Mouse (Mus musculus): ENCODE data around the gene Rapgef1. TPM values are rescaled to one million over a fixed set of nuclear protein-coding genes. Genes with fewer than 3 reads are reported as not detected.
"Not testable (repeated sequence)": the region's sequence is repeated elsewhere in the genome, so short reads cannot be mapped to it uniquely, and the experiment has no call there.

Gene Rapgef1
- total RNA-seq, 2 experiments from 2014 or later, result 99.0 to 104 TPM

GRCm38 (mm10) chr2:29622126-29623005, 2.8 kb downstream of the Rapgef1 start:
- no peak for DNase-seq (ENCODE audit: extremely low spot score in 1 of 2, low spot score in 1 of 2)

GRCm38 (mm10) chr2:29623247-29624090, 3.9 kb downstream of the Rapgef1 start:
- DNase-seq (ENCODE audit: extremely low spot score in 1 of 2, low spot score in 1 of 2), result no peak

DNA sequence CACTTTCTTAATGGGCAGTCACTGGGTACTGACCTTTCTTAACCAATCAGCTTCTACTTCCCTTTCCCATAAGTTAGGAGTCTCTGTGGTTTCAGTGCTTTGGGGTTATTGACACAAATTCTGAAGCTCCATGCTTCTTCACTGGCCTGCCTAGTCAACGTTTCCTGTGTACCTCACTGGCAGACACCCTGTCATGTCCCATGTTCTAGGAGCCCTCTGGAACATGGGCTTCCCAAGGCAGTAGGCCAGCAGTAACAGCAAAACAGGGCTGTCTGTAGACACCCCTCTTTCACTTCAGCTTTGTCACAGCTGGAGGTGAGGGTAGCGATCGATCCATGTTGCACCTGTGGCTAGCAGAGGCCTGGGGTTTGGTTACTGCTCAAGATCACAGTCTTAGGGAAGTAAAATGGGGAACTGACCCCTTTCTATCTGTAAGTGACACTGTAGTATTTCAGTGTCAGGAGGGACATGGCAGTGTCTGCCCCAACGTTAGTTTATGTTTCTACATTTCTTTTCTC, 4.6 kb downstream of the Rapgef1 start:
- DNase-seq (ENCODE audit: extremely low spot score in 1 of 2, low spot score in 1 of 2), result no peak

DNA sequence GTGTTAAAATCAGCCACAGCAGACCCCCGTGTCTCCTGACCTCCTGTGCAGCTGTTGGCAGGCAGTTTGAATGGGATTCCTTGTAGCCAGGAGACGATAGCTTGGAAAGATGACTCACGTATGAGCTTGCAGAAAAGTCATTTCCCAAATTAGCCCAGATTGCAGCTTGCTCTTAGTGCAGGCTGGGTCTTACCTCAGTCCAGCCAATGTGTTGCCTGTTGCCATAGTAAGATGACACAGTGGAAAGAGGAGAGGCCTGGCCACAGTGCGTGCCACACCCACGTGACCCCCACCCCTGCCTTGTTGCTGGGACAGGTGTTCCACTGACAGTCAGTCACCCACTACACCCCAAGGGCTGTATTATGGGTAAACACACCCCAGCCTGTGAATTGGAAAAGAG, 5.2 kb downstream of the Rapgef1 start:
- DNase-seq (ENCODE audit: extremely low spot score in 1 of 2, low spot score in 1 of 2), result no peak

DNA sequence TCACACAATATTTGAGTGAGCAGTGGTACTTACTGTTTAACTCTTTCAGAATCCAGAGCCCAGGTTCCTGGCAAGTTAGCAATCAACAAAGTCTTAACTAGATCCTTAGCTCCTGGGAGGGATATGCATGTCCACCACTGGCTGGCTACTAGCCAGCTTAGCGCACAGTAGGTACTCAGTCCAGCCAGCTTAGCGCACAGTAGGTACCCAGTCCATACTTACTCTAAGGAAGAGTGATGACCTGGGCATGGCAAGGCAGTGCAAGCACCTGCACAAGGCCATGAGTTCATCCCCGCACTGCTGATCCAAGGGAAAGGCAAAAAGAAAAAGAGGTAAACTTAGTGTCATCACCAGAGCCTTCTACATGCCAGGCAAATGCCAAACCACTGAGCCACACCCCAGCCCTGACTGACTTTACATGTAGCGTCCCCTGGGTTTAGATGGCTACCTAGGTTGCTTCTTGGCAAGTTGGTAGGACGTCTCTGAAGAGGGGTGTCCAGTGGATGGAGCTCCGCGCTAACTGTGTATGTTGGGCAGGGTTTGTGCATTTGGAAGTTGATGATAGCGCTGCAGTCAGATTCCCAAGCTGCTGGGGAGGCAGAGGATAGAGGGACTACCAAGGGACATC, 6.2 kb downstream of the Rapgef1 start:
- no peak for DNase-seq (ENCODE audit: extremely low spot score in 1 of 2, low spot score in 1 of 2)

- DNase-seq (ENCODE audit: extremely low spot score in 1 of 2, low spot score in 1 of 2), result no peak
These were observed 7.8 kb downstream of the Rapgef1 start for GRCm38 (mm10) chr2:29627337-29627736.

- DNase-seq (ENCODE audit: extremely low spot score in 1 of 2, low spot score in 1 of 2), result no peak
These were observed 8.7 kb downstream of the Rapgef1 start for GRCm38 (mm10) chr2:29628186-29628585.

DNA sequence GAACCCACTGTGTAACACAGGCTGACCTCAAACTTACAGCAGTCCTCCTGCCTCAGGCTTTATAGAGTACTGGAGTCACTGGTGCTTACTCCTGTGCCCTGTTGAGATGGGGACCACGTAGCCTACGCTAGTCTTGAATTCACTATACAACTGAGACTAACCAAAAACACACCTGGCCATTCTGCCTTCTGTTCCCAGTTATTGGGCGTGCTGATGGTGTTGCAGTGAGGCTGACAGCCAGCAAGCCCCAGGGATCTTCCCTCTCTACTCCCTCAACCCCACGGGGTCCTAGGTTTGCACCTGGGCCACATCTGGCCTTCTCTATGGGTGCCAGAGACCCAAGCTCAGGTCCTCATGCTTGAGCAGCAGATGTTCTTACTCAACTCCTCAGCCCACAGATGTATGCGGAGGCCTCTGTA, 9.3 kb downstream of the Rapgef1 start:
- no peak for DNase-seq (ENCODE audit: extremely low spot score in 1 of 2, low spot score in 1 of 2)

GRCm38 (mm10) chr2:29629311-29629710, 9.8 kb downstream of the Rapgef1 start:
- DNase-seq (ENCODE audit: extremely low spot score in 1 of 2, low spot score in 1 of 2), result no peak

DNA sequence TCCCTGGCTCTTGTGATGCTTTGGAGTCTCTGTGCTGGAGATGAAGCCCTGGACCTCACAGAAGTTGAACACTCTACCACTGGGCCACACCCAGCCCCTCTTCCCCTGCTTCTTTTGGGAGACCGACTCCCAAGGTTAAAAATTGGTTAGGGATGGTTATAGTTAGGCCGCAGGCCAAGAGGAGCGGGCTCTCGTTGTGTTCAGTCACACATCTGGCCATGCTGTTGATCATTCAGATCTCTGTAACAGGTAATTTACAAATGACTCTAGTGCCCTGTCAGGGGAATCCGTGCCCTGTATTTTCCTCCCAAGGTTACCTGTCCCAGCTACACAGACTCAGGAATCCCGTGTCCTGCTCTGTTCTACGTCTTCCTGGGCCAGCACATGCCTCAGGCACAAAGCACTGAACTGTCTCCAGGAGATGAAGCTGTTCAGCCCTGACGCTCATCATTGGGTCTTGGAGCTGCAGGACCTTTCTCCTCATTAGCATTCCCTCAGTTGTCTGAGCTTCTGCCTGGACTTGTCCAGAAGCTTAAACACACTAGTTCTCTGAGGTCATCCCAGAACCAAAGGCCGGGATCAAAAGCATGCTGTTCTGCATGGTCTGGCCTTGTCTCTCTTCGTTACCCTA, 10.7 kb downstream of the Rapgef1 start:
- no peak for DNase-seq (ENCODE audit: extremely low spot score in 1 of 2, low spot score in 1 of 2)

DNA sequence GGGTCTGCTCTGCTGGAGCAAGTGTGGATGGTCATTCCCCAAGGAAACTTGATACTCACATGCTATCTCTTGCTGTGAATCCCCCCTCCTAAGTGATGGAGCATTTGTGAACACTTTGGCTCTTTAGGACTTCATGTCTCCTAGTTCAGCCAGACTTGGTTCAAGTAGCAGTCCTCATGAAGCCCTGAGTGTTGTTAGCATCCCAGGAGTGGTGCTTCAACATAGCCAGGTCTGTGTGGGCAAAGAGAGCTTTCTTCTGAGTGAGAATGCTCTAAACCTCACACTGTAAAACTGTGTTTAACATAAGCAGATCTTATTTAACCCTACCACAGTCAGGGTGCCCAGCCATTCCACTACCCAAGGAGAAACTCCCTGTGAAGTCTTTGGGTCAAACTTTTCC, 11.5 kb downstream of the Rapgef1 start:
- DNase-seq (ENCODE audit: extremely low spot score in 1 of 2, low spot score in 1 of 2), result no peak

DNA sequence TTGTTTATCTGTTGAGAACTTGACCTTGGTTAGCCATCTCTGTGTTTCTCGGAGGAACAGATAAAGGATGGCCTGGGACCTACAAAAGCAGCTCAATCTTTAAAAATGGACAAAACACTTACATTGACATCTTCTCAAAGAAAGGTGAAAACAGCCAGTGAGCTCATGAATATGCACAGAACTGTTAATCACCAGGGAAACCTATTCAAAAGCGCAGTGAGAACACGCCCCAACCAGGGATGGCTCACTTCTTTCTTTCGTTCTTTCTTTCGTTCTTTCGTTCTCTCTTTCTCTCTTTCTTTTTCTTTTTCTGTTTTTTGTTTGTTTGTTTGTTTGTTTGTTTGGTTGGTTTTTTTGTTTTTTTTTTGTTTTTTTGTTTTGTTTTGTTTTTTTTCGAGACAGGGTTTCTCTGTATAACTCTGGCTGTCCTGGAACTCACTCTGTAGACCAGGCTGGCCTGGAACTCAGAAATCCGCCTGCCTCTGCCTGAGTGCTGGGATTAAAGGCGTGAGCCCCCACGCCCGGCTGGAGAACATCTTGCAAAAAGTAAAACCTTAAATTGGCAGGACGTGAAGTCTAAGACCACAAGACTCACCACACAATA, 12.1 kb downstream of the Rapgef1 start:
- DNase-seq (ENCODE audit: extremely low spot score in 1 of 2, low spot score in 1 of 2), result not testable (repeated sequence)

GRCm38 (mm10) chr2:29632168-29632662, 12.7 kb downstream of the Rapgef1 start:
- no peak for DNase-seq (ENCODE audit: extremely low spot score in 1 of 2, low spot score in 1 of 2)

DNA sequence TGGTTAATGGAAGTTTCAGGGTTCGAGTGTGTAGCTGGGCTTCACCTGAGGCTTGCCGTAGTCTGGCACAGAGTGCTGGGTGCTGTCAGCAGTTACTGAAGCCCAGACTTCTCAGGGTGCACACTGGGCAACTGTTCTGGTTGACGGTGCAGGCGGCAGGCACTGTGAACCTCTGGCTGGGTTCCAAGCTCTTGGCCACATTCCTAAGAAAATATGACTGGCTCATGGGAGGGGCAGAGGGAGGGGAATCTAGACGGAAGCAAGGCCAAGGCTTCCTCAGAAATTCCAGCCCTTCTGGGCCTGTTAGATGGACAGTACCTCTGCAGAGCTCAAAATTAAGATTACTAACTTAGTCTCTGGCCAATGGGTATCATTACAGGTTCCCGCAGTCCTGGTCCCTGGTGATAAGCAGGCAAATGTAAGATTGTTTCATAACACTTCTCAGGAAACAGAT, 13.6 kb downstream of the Rapgef1 start:
- peak in 1 of 2 experiments; percentile 48 for DNase-seq (ENCODE audit: extremely low spot score in 1 of 2, low spot score in 1 of 2)

- DNase-seq (ENCODE audit: extremely low spot score in 1 of 2, low spot score in 1 of 2), result no peak
These were observed 14.3 kb downstream of the Rapgef1 start for GRCm38 (mm10) chr2:29633782-29634181.

- no peak for DNase-seq (ENCODE audit: extremely low spot score in 1 of 2, low spot score in 1 of 2)
These were observed 15.0 kb downstream of the Rapgef1 start for GRCm38 (mm10) chr2:29634541-29634940.

DNA sequence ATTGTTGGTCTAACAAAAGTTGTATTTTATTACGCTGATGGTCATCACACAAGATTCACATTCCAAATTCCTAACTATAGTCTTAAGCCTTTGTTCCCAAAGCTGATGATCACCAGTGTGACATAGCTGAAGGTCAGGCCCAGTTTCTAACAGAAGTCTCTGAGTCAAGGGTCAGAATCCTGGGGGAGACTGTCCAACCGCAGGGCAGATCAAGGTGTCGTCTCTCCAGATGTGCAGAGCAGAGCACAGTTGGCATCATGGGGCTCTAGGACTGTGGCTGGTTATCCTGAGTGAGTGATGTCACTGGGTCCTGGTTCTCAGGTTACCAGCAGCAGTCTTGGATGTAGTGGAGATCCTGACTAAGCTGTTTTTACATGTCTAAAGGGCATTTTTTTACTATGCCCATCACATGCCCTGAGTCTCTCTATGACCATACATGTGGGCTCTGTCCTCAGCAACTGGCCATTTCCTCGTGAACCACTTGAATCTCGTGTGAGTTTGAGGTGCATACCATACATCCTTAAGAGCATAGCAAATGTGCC, 16.5 kb downstream of the Rapgef1 start:
- DNase-seq (ENCODE audit: extremely low spot score in 1 of 2, low spot score in 1 of 2), result no peak

DNA sequence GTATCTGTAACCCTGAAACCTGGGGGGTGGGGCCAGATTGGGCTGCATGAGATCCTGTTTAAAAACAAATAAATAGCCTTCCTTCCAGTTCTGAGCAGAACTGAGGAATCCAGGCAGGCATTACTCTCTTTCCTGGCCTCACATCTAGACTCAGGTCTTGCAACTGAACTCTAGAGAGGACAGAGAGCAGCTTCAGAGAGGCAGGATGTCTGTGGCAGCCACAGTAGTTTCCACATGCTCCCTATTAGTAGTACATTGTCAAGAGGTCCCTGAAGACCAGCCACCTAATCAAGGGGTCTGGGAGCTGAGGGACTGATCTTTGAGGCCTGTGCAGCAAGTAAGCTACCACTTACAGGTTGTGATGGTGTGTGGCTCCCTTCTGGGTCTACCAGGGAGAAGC, 18.0 kb downstream of the Rapgef1 start:
- no peak for DNase-seq (ENCODE audit: extremely low spot score in 1 of 2, low spot score in 1 of 2)

DNA sequence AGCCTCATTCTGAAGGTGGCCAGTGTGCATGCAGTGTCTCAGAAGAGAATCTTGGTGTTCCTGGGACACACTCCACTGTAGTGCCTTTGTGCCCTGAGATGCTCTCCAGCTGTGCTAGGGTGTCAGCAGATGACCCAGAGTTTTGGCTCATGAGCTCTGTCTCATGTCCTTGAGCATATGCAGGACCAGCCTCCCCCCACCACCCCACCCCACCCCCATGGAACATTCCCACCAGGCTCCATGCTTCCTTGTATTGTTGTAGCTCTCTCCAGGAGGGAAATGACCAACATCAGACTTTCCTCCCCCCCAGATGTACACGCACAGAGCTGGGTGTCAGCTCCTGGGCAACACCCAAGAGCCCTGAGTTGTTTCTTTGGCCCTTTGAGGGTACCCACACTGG, 19.9 kb downstream of the Rapgef1 start:
- DNase-seq (ENCODE audit: extremely low spot score in 1 of 2, low spot score in 1 of 2), result no peak
